Mouse (Mus musculus) T-cell, adult 2 months (primary cell): ENCODE measurements around the gene Scfd2.

Source experiments
- DNase-seq: peaks from one replicate; pipeline ENCODE4 v3.0.0; 2022; ENCODE audit warnings: low spot score

Scfd2 gene

GRCm38 (mm10) chr5:74240926-74241680 lies 290.5 kb downstream of the Scfd2 start:
- DNase-seq: no peak

- no peak for DNase-seq
These were observed 291.3 kb downstream of the Scfd2 start for GRCm38 (mm10) chr5:74240298-74240697.

- DNase-seq: no peak
These were observed 292.2 kb downstream of the Scfd2 start for GRCm38 (mm10) chr5:74239369-74239768.

- DNase-seq: no peak
These were observed 297.8 kb downstream of the Scfd2 start for GRCm38 (mm10) chr5:74233808-74234207.

GRCm38 (mm10) chr5:74230525-74230924 lies 301.0 kb downstream of the Scfd2 start:
- no peak for DNase-seq

GRCm38 (mm10) chr5:74229775-74230413 lies 301.7 kb downstream of the Scfd2 start:
- no peak for DNase-seq

- DNase-seq: no peak
These were observed 302.6 kb downstream of the Scfd2 start for GRCm38 (mm10) chr5:74228938-74229337.

GRCm38 (mm10) chr5:74227352-74227751 lies 304.2 kb downstream of the Scfd2 start:
- no peak for DNase-seq

GRCm38 (mm10) chr5:74226183-74226582 lies 305.4 kb downstream of the Scfd2 start:
- no peak for DNase-seq

GRCm38 (mm10) chr5:74224480-74224879 lies 307.1 kb downstream of the Scfd2 start:
- no peak for DNase-seq

- DNase-seq: no peak
These were observed 308.9 kb downstream of the Scfd2 start for GRCm38 (mm10) chr5:74222626-74223025.

- DNase-seq: no peak
These were observed 313.0 kb downstream of the Scfd2 start for GRCm38 (mm10) chr5:74218524-74218923.

GRCm38 (mm10) chr5:74215125-74215524 lies 316.4 kb downstream of the Scfd2 start:
- no peak for DNase-seq

GRCm38 (mm10) chr5:74214501-74215110 lies 317.0 kb downstream of the Scfd2 start:
- no peak for DNase-seq

- no peak for DNase-seq
These were observed 320.2 kb downstream of the Scfd2 start for GRCm38 (mm10) chr5:74211346-74211745.

- DNase-seq: no peak
These were observed 321.9 kb downstream of the Scfd2 start for GRCm38 (mm10) chr5:74209640-74210039.

GRCm38 (mm10) chr5:74208438-74208837 lies 323.1 kb downstream of the Scfd2 start:
- DNase-seq: no peak

GRCm38 (mm10) chr5:74207209-74207608 lies 324.4 kb downstream of the Scfd2 start:
- DNase-seq: no peak

- DNase-seq: no peak
These were observed 324.9 kb downstream of the Scfd2 start for GRCm38 (mm10) chr5:74206649-74207048.

- no peak for DNase-seq
These were observed 325.5 kb downstream of the Scfd2 start for GRCm38 (mm10) chr5:74206038-74206437.

- no peak for DNase-seq
These were observed 326.1 kb downstream of the Scfd2 start for GRCm38 (mm10) chr5:74205509-74205908.

GRCm38 (mm10) chr5:74204465-74204864 lies 327.1 kb downstream of the Scfd2 start:
- no peak for DNase-seq

- DNase-seq: no peak
These were observed 329.0 kb downstream of the Scfd2 start for GRCm38 (mm10) chr5:74202515-74202914.
